Mouse (Mus musculus): ENCODE results near the gene Slc45a2. TPM values are rescaled to one million over a fixed set of nuclear protein-coding genes. Genes with fewer than 3 reads are reported as not detected.

Gene Slc45a2
- total RNA-seq, 1 experiment from 2014 or later, result not detected

DNA sequence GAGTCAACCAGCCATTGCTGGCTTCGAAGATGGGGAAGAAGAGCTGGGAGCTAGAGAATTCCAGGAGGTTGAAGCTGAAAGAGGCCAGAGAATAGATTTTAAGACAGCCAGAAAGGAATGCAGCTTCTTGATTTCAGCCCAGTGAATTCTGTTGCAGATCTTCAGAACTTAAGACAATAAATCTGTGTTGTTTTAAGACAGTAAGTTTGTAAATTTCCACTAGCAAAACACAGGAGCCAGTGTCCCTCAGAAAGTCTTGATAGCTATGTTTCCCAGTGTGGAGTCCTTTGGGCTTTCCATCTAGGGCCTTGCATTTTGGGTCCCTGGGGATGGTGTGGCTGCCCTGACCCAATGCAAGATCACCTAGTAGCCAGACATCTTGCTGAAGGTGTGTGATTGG is 62.4 kb downstream of the Slc45a2 start:
- ATAC-seq (ENCODE audit: extremely low read depth, insufficient number of reproducible peaks, low FRiP score, poor library complexity, severe bottlenecking), result no peak

DNA sequence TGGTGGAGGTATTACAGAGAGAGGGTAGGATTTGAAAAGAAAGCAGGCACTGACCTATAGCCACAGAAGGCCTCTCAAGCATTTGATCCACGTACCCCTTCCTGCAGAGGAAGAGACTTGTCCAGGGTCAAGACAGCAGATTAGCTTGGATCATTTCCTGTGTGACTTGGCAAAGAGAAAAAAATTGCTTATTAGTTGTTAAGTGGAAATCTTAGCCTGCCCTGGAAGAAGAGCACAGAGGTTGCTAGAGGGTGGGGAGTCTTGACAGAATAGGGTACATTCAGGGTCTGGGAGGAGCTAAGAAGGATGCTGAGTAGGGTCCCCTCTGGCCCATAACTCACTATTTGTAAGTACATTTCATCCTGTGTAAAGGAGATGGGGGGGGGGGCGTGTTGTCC is 63.6 kb downstream of the Slc45a2 start:
- ATAC-seq (ENCODE audit: extremely low read depth, insufficient number of reproducible peaks, low FRiP score, poor library complexity, severe bottlenecking), result no peak

DNA sequence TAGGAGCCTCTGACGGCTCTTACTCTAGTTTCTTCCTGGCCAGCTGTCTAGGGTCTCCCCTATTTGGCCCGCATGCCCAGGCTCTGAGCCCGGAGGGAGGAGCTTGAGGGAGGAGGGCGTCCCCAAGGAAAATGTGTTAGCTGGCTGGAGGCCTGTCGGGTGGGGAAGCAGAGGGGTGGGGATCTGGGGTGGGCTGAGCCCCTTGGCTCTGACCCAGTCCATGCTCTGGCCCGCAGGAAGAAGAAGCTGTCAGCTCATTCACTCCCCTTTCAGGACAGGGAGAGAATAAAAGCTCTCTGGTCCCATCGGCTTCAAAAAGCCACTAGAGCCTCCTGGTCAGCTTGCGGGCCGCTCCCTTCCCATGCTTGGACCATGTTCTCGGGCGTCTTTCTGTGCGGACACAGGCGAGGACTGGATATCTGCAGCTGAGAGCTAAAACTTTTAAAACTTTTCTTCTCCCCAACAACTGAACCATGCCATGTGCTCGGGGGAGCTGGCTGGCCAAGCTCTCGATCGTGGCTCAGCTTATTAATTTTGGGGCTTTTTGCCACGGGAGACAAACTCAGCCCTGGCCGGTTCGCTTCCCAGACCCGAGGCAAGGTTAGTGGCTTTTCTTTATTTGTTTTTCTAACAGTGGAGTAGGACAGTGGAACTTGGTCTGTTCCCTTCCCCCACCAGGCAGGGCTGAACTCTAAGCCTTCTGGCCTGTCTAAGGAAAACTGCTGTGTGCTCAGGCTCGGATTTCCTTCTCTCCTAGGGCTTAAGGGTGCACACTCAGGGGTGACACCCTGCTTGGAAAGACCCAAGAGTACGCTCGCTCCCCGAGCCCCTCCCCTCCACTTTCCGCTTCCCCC is 64.3 kb downstream of the Slc45a2 start, which contains the start of gene Adamts12:
Adamts12 (plus strand) TSS at position 233 of the 854 bp plus-strand sequence.
- ATAC-seq (ENCODE audit: extremely low read depth, insufficient number of reproducible peaks, low FRiP score, poor library complexity, severe bottlenecking), result no peak

DNA sequence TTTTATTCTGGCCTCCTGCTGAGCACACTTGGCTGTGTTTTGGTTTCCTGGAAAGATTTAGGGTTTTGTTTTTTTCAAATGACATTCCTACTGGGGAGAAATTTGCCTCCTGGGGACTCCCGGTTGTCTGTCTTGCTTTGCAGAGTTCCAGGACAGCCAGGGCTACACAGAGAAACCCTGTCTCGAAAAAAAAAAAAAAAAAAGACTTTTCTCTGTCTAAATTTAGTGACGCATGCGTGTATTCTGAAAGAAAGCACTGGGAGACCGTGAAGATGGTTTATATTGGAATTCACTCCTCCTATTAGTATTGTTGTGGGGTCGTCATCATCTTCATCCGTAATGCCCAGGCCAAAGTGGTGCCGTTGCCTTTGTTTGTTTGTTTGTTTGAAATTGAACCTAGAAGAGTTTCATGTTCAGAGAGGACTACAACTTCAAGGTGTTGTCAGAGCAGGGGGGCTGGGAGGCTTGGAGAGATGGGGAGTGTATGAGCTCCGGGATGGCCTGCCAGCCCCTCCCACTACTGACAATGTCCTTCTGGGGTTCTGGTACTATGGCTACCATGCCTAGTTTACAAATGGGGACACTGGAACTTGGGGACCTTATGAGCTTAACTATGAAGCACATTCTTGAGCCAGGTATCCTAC is 65.1 kb downstream of the Slc45a2 start:
- ATAC-seq (ENCODE audit: extremely low read depth, insufficient number of reproducible peaks, low FRiP score, poor library complexity, severe bottlenecking), result no peak

DNA sequence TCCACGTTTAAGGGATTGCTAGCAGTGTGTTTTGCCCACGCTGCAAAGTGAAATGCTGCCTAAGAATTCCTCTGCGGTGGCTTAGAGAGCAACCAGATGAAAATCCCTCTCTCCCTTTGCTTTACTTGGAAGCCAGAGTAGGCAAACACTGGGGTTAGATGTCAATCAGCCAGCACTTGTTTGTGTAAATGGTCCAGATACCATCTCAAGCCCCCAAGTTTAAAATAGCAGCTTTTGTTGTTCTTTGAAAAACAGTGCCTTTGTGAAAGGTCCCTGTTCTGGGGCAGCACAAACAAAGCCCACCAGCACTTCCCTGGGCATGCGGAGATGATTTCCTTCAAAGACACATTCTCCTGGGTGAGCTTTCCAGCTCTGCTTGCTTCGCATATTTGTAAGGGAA is 65.8 kb downstream of the Slc45a2 start:
- ATAC-seq (ENCODE audit: extremely low read depth, insufficient number of reproducible peaks, low FRiP score, poor library complexity, severe bottlenecking), result no peak

DNA sequence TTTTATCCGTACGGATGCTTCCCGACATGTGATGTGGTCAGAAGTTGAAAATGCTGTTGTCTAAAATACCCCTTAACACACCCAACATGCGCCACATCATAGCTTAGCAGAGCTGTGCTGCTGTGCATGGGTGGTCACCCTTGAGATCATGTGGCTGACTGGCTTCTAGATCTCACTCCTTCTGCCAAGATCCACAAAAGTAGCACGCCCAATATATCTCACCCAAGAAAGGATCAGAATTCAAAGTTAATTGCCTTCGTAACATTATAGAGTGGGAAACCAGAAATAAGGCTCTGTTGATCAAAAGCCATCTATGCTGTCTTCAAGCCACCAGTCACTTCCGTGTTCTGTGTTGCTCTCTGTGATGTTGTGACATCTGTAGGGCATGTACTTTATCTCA is 67.4 kb downstream of the Slc45a2 start:
- ATAC-seq (ENCODE audit: extremely low read depth, insufficient number of reproducible peaks, low FRiP score, poor library complexity, severe bottlenecking), result no peak

GRCm38 (mm10) chr15:11075726-11076361 is 75.3 kb downstream of the Slc45a2 start:
- ATAC-seq (ENCODE audit: extremely low read depth, insufficient number of reproducible peaks, low FRiP score, poor library complexity, severe bottlenecking), result no peak

Other genes with a start within 250 kb of the Slc45a2 start
- gene C1qtnf3, start 48.4 kb upstream of the Slc45a2 start, total RNA-seq (2017), result not detected in 2 replicates
- 3.4 and 5.2 TPM in 2 replicates for gene Amacr, start 19.0 kb upstream of the Slc45a2 start, total RNA-seq (2017)
- not detected in 2 replicates for gene Rxfp3, start 37.3 kb downstream of the Slc45a2 start, total RNA-seq (2017)
- gene Adamts12, start 64.1 kb downstream of the Slc45a2 start, total RNA-seq (2017), result not detected in 2 replicates

Measured in neutrophil, adult 5-6 weeks (primary cell).